Mouse (Mus musculus) forebrain, embryonic 14.5 days (tissue): ENCODE results near the gene Pms1. TPM values are rescaled to one million over a fixed set of nuclear protein-coding genes. Genes with fewer than 3 reads are reported as not detected.
A peak's percentile ranks its signal among the peaks of the same experiment; 100 is the strongest.

Experiments used
- ATAC-seq: fragments of 200-750 bp; cut with Nextera tagmentation; 2 replicates; pipeline ENCODE4 v1.8.0; 2017; ENCODE audit warnings: mild to moderate bottlenecking, moderate library complexity
- DNase-seq: peaks from one replicate; pipeline ENCODE4 v3.0.0-alpha.2; 2015; ENCODE audit warnings: low spot score
- H3K27ac ChIP-seq: fragments of 300-500 bp; sonication (generic); 2 replicates; pipeline ENCODE4 v1.5.1; 2014; ENCODE audit warnings: low read depth, mild to moderate bottlenecking, control low read depth, low read length, moderate library complexity
- H3K27me3 ChIP-seq: fragments of 300-500 bp; sonication (generic); replicated peaks from 2 replicates; pipeline ENCODE4 v1.6.1; 2014; ENCODE audit warnings: low read length, control low read depth, mixed read lengths; ENCODE audit not compliant: control insufficient read depth, insufficient read depth
- H3K36me3 ChIP-seq: fragments of 300-500 bp; sonication (generic); 2 replicates; pipeline ENCODE4 v1.6.1; 2014; ENCODE audit warnings: low read length, control low read depth; ENCODE audit not compliant: control insufficient read depth, insufficient read depth
- H3K4me1 ChIP-seq: fragments of 300-500 bp; sonication (generic); 2 replicates; pipeline ENCODE4 v1.6.1; 2014; ENCODE audit warnings: antibody characterized with exemption, low read length, control low read depth; ENCODE audit not compliant: control insufficient read depth, insufficient read depth
- H3K4me2 ChIP-seq: fragments of 300-500 bp; sonication (generic); 2 replicates; pipeline ENCODE4 v1.6.1; 2014; ENCODE audit warnings: mild to moderate bottlenecking, control low read depth, low read length
- H3K4me3 ChIP-seq: fragments of 300-500 bp; sonication (generic); 2 replicates; pipeline ENCODE4 v1.5.1; 2014; ENCODE audit warnings: low read depth, low read length, control low read depth
- H3K9ac ChIP-seq: fragments of 300-500 bp; sonication (generic); 2 replicates; pipeline ENCODE4 v1.6.1; 2014; ENCODE audit warnings: mild to moderate bottlenecking, low read length, control low read depth, moderate library complexity
- H3K9me3 ChIP-seq: fragments of 300-500 bp; sonication (generic); replicated peaks from 2 replicates; pipeline ENCODE4 v1.6.1; 2016; ENCODE audit warnings: low read length, control low read depth, mixed read lengths; ENCODE audit not compliant: control insufficient read depth
- WGBS: fragments of 180-500 bp; shearing (Covaris S2); extraction: QIAGEN DNeasy Blood & Tissue Kit; methylation state at CpG from one replicate; pipeline ENCODE4 v1.1.7; 2014; 5-methylcytosine and 5-hydroxymethylcytosine counted together
- polyA plus RNA-seq: library from polyadenylated mRNA; unstranded; fragments of >200 nt; fragmentation: Nextera tagmentation; extraction: Ambion mirVana; gene quantifications from 2 replicates; pipeline ENCODE4 v1.2.1, GENCODE M21; 2014

Pms1 gene
- polyA plus RNA-seq, 1 experiment from 2014 or later: 12.2 TPM

DNA sequence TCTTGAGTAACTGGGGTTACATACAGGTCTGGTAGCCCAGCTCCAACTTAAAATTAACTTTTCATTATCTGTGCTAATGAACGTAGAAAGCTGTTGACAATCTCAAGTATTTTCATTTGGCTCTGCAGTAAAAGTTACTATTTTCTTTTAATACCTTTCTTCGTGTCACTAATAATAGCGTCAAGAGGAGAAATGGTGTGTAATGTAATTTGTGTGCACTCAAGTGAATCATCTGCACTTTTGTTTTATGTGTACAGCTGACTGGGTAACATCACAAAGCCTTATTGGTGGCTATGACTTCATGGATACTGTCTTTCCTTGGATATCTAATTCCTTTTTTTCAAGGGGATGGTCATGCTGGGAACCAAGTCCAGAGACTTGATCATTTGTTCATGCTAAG lies 110.5 kb downstream of the Pms1 start:
- no peak overlapping the region for H3K4me3 ChIP-seq
- no peak overlapping the region for H3K4me2 ChIP-seq
- no peak for DNase-seq
- no peaks in the 10 kb centered on the region for H3K27me3 ChIP-seq
- H3K36me3 ChIP-seq: no peaks in the 10 kb centered on the region
- H3K4me1 ChIP-seq: no peaks in the 10 kb centered on the region
- H3K27ac ChIP-seq: no peak overlapping the region
- no peak overlapping the region for H3K9ac ChIP-seq
- ATAC-seq: no peak
- WGBS: 74% methylated on average over 3 of the region's 3 CpGs
- no peaks in the 10 kb centered on the region for H3K9me3 ChIP-seq

DNA sequence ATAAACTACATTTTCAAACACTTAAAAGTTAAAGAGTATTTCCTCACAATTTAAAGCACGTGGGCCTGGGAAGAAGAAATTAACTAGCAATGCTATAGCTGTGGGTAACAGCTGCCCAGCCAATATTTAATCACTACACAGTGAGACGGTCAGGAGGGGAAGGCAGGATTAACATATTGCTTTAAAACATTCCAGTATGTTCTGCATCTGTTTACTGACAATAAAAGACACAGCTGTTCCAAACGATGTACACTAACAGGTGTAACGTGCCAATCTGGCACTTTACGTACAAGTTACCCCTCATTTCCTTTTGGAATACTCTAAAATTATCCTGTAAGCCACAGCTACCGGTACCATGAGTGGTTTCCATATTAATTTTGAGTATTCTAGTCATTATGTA lies 139.1 kb downstream of the Pms1 start:
- DNase-seq (peak; percentile 1), ATAC-seq (no peak; the same call in 1 of the 2 replicates)
- H3K4me3 ChIP-seq: no peak overlapping the region
- H3K9me3 ChIP-seq: no peaks in the 10 kb centered on the region
- no peaks in the 10 kb centered on the region for H3K36me3 ChIP-seq
- no peaks in the 10 kb centered on the region for H3K4me1 ChIP-seq
- H3K27me3 ChIP-seq: no peaks in the 10 kb centered on the region
- 60% methylated on average over 6 of the region's 6 CpGs for WGBS
- H3K27ac ChIP-seq: no peak overlapping the region
- H3K9ac ChIP-seq: no peak overlapping the region
- H3K4me2 ChIP-seq: no peak overlapping the region

Other genes with a start within 250 kb of the Pms1 start
- 0.32 and 0.73 TPM in 2 replicates for gene Mstn, start 235.4 kb downstream of the Pms1 start, polyA plus RNA-seq
- not detected in 2 replicates for gene 1700019A02Rik, start 109.4 kb downstream of the Pms1 start, polyA plus RNA-seq
- gene Ormdl1, start 77 bp upstream of the Pms1 start, polyA plus RNA-seq: 74.1 and 79.8 TPM in 2 replicates
- gene Gm28778, start 93 bp upstream of the Pms1 start, polyA plus RNA-seq: not detected in 2 replicates
- 24.1 and 26.8 TPM in 2 replicates for gene Osgepl1, start 16.6 kb upstream of the Pms1 start, polyA plus RNA-seq
- gene Asdurf, start 55.6 kb upstream of the Pms1 start, polyA plus RNA-seq: 8.3 and 23.3 TPM in 2 replicates
- gene Gm28551, start 55.6 kb upstream of the Pms1 start, polyA plus RNA-seq: 1.2 and 1.5 TPM in 2 replicates
- gene Asnsd1, start 55.7 kb upstream of the Pms1 start, polyA plus RNA-seq: 66.6 and 72.1 TPM in 2 replicates